Mouse (Mus musculus) limb, embryonic 15.5 days (tissue): ENCODE measurements at regions not wholly inside any gene's neighbourhood (a gene's known extent, or its start where the extent isn't known, plus 50 kb on each side); places are given as distances from the start of the nearest gene placed in this dataset.

Source experiments
- ATAC-seq: fragments of 200-750 bp; cut with Nextera tagmentation; 2 replicates; pipeline ENCODE4 v1.8.0; 2017; ENCODE audit warnings: low read depth, moderate TSS enrichment; ENCODE audit not compliant: insufficient number of reproducible peaks, low FRiP score, low TSS enrichment
- H3K27ac ChIP-seq: fragments of 300-500 bp; sonication (generic); 2 replicates; pipeline ENCODE4 v1.5.1; 2015; ENCODE audit warnings: moderate library complexity, mild to moderate bottlenecking, inconsistent platforms
- H3K27me3 ChIP-seq: fragments of 300-500 bp; sonication (generic); 2 replicates; pipeline ENCODE4 v1.6.1; 2015; ENCODE audit warnings: inconsistent platforms
- H3K36me3 ChIP-seq: fragments of 300-500 bp; sonication (generic); 2 replicates; pipeline ENCODE4 v1.6.1; 2015; ENCODE audit warnings: inconsistent platforms
- H3K4me1 ChIP-seq: fragments of 300-500 bp; sonication (generic); 2 replicates; pipeline ENCODE4 v1.6.1; 2015; ENCODE audit warnings: inconsistent platforms
- H3K4me2 ChIP-seq: fragments of 300-500 bp; sonication (generic); 2 replicates; pipeline ENCODE4 v1.6.1; 2015; ENCODE audit warnings: mild to moderate bottlenecking, inconsistent platforms
- H3K4me3 ChIP-seq: fragments of 300-500 bp; sonication (generic); 2 replicates; pipeline ENCODE4 v1.5.1; 2015; ENCODE audit warnings: mild to moderate bottlenecking, inconsistent platforms
- H3K9ac ChIP-seq: fragments of 300-500 bp; sonication (generic); 2 replicates; pipeline ENCODE4 v1.6.1; 2015; ENCODE audit warnings: inconsistent platforms
- H3K9me3 ChIP-seq: fragments of 300-500 bp; sonication (generic); 2 replicates; pipeline ENCODE4 v1.6.1; 2016; ENCODE audit warnings: inconsistent platforms
- WGBS: fragments of 180-500 bp; shearing (Covaris S2); methylation state at CpG from one replicate; pipeline ENCODE4 v1.1.7; 2015; 5-methylcytosine and 5-hydroxymethylcytosine counted together

DNA sequence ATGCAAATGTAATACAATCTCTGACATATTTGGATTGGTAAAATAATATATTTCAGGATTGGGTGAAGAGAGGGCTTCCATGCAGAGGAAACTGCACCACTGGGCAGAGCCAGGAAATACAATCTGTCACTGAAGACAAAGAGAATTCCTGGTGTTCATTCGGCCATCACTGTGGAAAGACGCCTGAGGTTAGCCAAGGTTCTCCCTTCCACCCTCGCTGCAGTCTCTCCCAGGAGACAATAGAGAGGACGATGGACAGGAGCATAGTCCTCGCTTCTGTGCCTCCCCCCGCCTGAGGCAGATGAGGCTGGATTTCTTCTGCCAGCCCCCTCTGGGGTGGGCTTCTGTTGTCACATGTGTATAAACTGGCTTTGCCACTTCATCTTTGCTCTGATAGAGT, 660.6 kb downstream of the Tmem114 start:
- WGBS: 64% methylated on average over 6 of the region's 6 CpGs
- ATAC-seq: no peak
- Histone ChIP-seq H3K4me2 (no peak overlapping the region), H3K27me3 (no peaks in the 10 kb centered on the region), H3K27ac (no peak overlapping the region), H3K4me1 (no peaks in the 10 kb centered on the region), H3K36me3 (no peaks in the 10 kb centered on the region), H3K9me3 (no peaks in the 10 kb centered on the region), H3K4me3 (no peak overlapping the region), H3K9ac (no peak overlapping the region)

DNA sequence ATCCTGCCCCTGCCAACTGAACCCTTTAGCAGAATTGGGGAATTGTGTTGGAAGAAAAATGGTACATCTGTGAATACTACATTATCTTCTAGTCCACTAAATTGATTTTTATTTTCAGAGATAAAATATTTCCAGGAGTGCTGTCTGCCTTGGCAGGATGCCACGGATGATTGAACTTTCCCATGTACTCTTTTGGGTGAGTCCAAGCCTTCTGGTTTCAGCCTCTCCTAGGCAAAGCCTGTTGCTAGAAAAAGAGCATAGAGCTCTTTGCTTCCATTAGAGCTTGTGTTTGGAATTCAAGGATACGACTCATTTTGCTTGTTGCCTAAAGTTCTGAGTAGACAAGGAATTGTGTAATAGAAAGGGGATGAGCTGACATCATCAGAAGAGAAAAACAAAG, 696.8 kb downstream of the Tmem114 start:
- H3K36me3 ChIP-seq: no peaks in the 10 kb centered on the region
- 74% methylated on average over 2 of the region's 2 CpGs for WGBS

DNA sequence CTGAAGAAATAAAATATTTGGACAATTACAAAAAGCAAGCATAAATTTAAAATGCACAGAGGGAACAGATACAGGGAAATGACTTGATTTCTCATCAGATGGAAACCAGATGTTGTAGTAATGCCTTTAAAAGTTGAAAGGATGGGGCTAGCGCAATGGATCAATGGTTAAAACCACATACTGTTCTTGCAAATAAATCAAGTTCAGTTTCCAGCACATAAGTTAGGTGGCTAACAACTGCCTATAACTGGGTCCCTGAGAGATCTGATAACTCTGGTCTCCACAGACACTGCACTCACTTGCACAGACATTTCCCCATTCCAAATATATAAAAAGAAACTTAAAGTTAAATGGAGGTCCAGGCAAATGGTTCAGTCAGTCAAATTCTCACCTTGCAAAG, 699.7 kb downstream of the Tmem114 start:
- Histone ChIP-seq H3K9me3 (no peaks in the 10 kb centered on the region), H3K4me1 (no peaks in the 10 kb centered on the region), H3K27ac (no peak overlapping the region), H3K27me3 (no peaks in the 10 kb centered on the region), H3K9ac (no peak overlapping the region), H3K4me3 (no peak overlapping the region), H3K36me3 (no peaks in the 10 kb centered on the region), H3K4me2 (no peak overlapping the region)
- no peak for ATAC-seq
- WGBS: 37% methylated on average over 1 of the region's 1 CpGs

More for the DNA sequence above, 696.8 kb downstream of the Tmem114 start:
- no peak overlapping the region for H3K27ac ChIP-seq
- H3K4me1 ChIP-seq: no peaks in the 10 kb centered on the region
- H3K27me3 ChIP-seq: no peaks in the 10 kb centered on the region
- H3K9ac ChIP-seq: no peak overlapping the region
- no peaks in the 10 kb centered on the region for H3K9me3 ChIP-seq
- H3K4me2 ChIP-seq: no peak overlapping the region
- ATAC-seq: no peak
- H3K4me3 ChIP-seq: no peak overlapping the region

DNA sequence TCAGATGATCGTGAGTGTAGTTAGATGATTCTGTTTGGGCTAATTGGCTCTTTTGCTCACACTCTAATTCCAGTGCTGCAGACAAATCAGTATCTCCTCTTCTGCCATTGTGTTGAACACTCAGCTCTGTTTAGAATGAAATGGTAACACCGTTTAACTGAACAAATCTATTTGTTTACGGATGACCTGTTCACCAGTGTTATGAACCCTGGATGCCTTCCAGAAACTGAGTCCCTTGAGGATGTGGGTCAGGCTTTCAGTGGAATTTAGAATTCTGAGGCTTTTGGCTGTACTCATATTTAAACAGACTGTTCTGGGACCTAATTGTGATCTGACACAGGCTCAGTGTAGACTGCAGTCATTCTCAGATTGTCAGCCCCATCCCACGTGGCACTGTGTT, 723.5 kb downstream of the Tmem114 start:
- no peak overlapping the region for H3K4me3 ChIP-seq
- H3K36me3 ChIP-seq: no peaks in the 10 kb centered on the region
- no peak for ATAC-seq
- no peaks in the 10 kb centered on the region for H3K9me3 ChIP-seq
- H3K4me2 ChIP-seq: no peak overlapping the region
- WGBS: 64% methylated on average over 4 of the region's 4 CpGs
- no peak overlapping the region for H3K27ac ChIP-seq
- H3K4me1 ChIP-seq: no peaks in the 10 kb centered on the region
- H3K9ac ChIP-seq: no peak overlapping the region
- no peaks in the 10 kb centered on the region for H3K27me3 ChIP-seq

DNA sequence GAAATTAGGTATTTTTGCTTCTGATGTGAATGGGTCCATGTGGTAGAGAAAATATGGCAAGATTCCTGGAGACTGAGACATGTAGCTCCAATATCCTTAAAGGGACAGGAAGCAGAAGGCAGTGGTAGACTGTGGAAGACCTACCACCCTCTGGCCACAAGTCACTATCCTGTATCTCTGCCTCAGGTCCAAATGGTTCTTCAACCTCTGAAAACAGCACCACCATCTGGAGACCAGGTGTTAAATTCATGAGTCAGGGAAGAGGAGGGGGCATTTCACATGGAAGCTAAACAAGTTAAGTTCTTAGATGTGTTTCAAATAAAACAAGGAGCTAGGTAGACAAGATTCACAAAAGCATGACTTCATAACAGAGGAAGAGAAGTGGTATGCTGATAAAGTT, 739.5 kb downstream of the Tmem114 start:
- H3K4me3 ChIP-seq: no peak overlapping the region
- no peak overlapping the region for H3K27ac ChIP-seq
- no peak overlapping the region for H3K4me2 ChIP-seq
- H3K9me3 ChIP-seq: no peaks in the 10 kb centered on the region
- H3K9ac ChIP-seq: no peak overlapping the region
- no peak for ATAC-seq
- no peaks in the 10 kb centered on the region for H3K4me1 ChIP-seq
- H3K27me3 ChIP-seq: no peaks in the 10 kb centered on the region
- no peaks in the 10 kb centered on the region for H3K36me3 ChIP-seq

DNA sequence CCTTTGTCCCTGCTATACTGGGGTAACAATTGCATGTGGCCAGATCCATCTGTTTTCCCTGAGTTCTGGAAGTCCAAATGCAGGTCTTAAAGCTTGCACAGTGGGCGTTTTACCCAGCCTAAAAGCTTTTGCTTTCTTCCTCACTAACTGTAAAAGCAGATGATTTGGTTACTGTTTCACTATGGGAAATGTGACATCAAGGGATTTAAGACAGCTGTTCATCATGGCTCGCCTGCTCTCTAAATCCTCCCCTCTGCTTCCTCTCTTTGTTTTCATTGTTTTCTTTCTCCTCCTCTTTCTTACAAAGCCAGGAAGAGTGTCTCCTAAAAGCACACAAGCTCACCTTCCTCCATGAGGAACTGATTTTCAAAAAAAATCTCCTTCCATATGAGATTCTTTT, 758.8 kb downstream of the Tmem114 start:
- H3K9me3 ChIP-seq: no peaks in the 10 kb centered on the region
- H3K27me3 ChIP-seq: no peaks in the 10 kb centered on the region
- ATAC-seq: no peak
- no peaks in the 10 kb centered on the region for H3K4me1 ChIP-seq
- 32% methylated on average over 2 of the region's 2 CpGs for WGBS
- no peak overlapping the region for H3K4me3 ChIP-seq
- H3K4me2 ChIP-seq: no peak overlapping the region
- H3K36me3 ChIP-seq: no peaks in the 10 kb centered on the region
- no peak overlapping the region for H3K9ac ChIP-seq
- no peak overlapping the region for H3K27ac ChIP-seq

DNA sequence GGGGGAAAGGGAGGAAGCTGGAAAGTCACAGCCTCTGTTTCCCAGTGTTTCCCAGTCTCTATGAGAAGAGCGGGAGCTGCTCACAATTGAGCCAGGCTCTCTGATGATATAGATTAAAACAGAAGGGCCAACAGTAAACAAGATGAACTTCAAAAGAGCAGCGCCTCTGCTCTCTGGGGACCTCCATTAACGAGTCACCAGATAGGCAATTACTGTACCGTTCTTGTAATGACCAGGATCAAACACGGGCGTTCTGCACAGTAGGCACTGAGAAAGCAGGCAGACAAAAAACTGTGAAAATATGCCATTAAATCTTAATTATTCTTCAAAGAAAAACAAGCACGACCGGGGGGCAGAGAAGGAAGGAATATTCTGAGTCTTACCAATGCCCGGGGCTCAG, 766.8 kb downstream of the Tmem114 start:
- Histone ChIP-seq H3K36me3 (no peaks in the 10 kb centered on the region), H3K27me3 (no peaks in the 10 kb centered on the region), H3K4me2 (no peak overlapping the region), H3K9ac (no peak overlapping the region), H3K27ac (no peak overlapping the region), H3K9me3 (no peaks in the 10 kb centered on the region), H3K4me1 (no peaks in the 10 kb centered on the region), H3K4me3 (no peak overlapping the region)
- ATAC-seq: no peak
- WGBS: 28% methylated on average over 9 of the region's 9 CpGs

DNA sequence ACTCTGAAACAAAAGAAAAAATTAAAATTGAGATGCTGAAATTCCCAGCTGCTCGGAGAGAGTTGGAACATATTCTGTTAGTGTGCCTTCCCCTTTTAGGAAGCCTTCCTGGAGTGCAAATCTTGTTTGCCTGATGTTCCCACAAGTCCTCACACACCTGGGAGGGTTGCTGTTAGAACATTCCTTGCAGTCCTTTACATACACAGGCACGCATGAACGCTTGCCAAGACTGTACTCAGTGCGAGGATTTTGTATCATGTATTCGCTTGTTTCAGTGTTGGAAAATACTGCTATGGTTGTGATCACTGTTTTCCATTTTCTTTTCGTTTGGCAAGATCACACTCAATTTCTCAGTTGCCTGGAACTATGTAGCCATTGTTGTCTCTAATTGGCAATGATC, 770.5 kb downstream of the Tmem114 start:
- Histone ChIP-seq H3K4me3 (no peak overlapping the region), H3K27me3 (no peaks in the 10 kb centered on the region), H3K36me3 (no peaks in the 10 kb centered on the region), H3K9ac (no peak overlapping the region), H3K4me2 (no peak overlapping the region), H3K27ac (no peak overlapping the region), H3K9me3 (no peaks in the 10 kb centered on the region), H3K4me1 (no peaks in the 10 kb centered on the region)
- no peak for ATAC-seq
- 81% methylated on average over 6 of the region's 6 CpGs for WGBS

DNA sequence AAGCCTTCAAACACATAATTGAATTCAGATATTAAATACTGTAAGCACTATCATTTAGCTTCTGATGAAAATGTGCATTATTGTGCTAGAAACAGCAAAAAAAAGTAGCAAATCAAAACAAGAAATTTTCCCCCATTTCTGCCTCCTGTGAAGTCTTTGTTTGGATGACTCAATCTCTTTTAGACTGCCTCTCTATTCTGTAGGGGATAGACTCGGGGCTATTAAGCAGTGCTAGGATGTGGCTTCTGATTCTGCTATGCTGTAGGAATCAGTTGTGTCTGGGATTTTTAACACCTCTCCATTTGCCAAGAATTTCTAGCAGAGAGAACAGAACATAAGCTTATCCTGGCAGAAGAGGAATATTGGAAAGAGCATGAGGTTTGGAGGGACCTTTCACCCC, 775.2 kb downstream of the Tmem114 start:
- no peak overlapping the region for H3K9ac ChIP-seq
- H3K27me3 ChIP-seq: no peaks in the 10 kb centered on the region
- ATAC-seq: no peak
- H3K36me3 ChIP-seq: no peaks in the 10 kb centered on the region
- no peak overlapping the region for H3K4me3 ChIP-seq
- no peaks in the 10 kb centered on the region for H3K9me3 ChIP-seq
- H3K27ac ChIP-seq: no peak overlapping the region
- WGBS: 35% methylated on average over 1 of the region's 1 CpGs
- no peak overlapping the region for H3K4me2 ChIP-seq
- H3K4me1 ChIP-seq: no peaks in the 10 kb centered on the region

DNA sequence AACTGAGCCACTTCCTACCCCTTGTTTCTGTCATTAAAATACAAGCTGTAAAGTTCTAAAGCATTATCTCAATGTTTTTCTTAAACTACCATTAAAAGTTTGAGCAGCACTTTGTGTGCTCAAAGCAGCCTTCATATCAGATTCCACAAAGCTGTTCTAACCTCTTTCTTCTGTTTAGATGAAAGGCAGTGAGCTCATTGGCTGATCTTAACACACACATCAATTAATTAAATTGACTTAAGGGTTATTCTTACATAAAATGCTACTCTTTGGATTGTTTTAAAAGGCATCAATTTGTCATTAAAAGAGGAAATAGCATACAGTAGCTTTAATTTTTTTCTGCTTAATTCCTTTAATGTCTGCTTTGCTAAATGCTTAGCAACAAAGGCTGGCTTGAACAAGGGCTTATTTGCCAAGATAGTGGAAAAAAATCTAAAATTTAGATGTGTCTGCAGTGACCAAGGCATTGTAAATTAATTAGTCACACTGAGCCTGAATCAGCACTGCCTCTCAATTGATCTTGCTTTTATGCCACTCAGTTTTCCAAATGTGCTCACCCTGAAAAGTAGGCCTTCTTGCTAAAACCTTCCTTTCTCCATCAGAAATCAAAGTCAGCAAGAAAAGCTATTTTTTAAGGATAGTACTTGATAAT, 777.5 kb downstream of the Tmem114 start:
- no peaks in the 10 kb centered on the region for H3K4me1 ChIP-seq
- no peak overlapping the region for H3K27ac ChIP-seq

DNA sequence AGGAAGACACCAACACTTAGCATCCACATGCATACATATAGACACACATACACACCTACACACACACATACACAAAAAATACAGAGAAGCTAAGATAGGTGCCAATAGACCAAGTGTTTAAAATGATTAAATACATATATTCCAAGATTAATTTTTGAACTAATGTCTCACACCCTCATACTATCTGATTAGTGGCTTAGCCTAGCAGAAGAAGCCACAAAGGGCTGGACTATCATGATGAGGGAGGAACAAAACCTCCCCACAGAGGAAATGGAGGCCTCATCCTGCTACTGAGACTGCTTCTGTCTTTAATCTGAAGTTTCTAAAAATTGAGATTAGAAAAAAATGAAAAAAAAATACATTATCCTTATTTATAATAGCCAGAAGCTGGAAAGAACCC, 780.6 kb downstream of the Tmem114 start:
- Histone ChIP-seq H3K4me2 (no peak overlapping the region), H3K9ac (no peak overlapping the region), H3K27me3 (no peaks in the 10 kb centered on the region), H3K4me1 (peaks cover 3% of the 10 kb centered on the region; the same call in 1 of the 2 replicates), H3K9me3 (no peaks in the 10 kb centered on the region), H3K27ac (no peak overlapping the region), H3K4me3 (no peak overlapping the region), H3K36me3 (no peaks in the 10 kb centered on the region)
- ATAC-seq: no peak

More for the DNA sequence above, 777.5 kb downstream of the Tmem114 start:
- H3K27me3 ChIP-seq: no peaks in the 10 kb centered on the region
- H3K4me3 ChIP-seq: no peak overlapping the region
- ATAC-seq: no peak
- H3K36me3 ChIP-seq: no peaks in the 10 kb centered on the region
- no peaks in the 10 kb centered on the region for H3K9me3 ChIP-seq
- H3K9ac ChIP-seq: no peak overlapping the region
- no peak overlapping the region for H3K4me2 ChIP-seq

DNA sequence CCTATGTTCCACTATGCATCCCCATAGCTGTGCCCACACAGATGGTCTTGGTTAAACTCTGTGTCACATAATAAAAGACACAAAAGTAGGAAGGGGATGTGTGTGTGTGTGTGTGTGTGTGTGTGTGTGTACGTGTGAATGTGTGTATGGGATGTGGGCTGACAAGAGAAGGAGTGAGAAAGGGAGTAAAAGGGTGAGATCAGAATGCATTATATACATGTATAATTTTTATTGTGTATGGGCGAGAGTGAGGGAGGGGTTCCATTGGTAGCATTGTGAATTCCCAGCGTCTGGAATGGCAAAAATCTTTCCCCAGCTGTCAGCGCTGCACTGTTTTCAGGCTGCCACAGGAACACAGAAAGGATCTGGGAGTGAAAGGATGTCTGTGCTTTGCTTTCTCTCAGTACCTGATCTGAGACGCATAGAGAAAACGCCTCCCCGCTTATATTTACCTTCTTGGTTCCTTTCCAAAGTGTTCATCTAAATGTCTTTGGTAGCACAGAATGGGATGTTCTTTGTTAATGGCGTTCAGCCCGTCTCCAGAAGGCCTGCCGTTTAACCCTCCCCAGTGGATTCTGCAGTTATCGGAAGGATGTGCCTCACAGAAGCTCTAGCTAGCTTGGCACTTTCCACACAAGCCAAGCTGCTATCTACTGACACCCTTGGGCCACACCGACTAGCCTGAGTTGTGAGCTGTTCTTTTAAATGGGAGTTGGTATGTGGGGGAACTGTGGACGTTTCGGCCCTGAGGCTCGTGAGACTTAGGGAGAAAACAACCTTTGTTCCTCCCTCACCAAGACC, 785.8 kb downstream of the Tmem114 start:
- H3K36me3 ChIP-seq: no peaks in the 10 kb centered on the region
- H3K9ac ChIP-seq: no peak overlapping the region
- peaks cover 4% of the 10 kb centered on the region; the same call in 1 of the 2 replicates for H3K4me1 ChIP-seq
- H3K4me3 ChIP-seq: no peak overlapping the region
- no peak overlapping the region for H3K27ac ChIP-seq
- WGBS: 58% methylated on average over 15 of the region's 15 CpGs
- no peaks in the 10 kb centered on the region for H3K9me3 ChIP-seq
- H3K4me2 ChIP-seq: no peak overlapping the region
- no peaks in the 10 kb centered on the region for H3K27me3 ChIP-seq
- ATAC-seq: no peak
